Mouse (Mus musculus): Measurements from ENCODE around the gene Kif21b.

The Kif21b gene

GRCm38 (mm10) chr1:136130951-136131558 is at the start of gene Kif21b:
TSS of gene Kif21b (plus strand) at chr1:136131389.
- DNase-seq (ENCODE audit: low read depth, low spot score) = peak; percentile 67

DNA sequence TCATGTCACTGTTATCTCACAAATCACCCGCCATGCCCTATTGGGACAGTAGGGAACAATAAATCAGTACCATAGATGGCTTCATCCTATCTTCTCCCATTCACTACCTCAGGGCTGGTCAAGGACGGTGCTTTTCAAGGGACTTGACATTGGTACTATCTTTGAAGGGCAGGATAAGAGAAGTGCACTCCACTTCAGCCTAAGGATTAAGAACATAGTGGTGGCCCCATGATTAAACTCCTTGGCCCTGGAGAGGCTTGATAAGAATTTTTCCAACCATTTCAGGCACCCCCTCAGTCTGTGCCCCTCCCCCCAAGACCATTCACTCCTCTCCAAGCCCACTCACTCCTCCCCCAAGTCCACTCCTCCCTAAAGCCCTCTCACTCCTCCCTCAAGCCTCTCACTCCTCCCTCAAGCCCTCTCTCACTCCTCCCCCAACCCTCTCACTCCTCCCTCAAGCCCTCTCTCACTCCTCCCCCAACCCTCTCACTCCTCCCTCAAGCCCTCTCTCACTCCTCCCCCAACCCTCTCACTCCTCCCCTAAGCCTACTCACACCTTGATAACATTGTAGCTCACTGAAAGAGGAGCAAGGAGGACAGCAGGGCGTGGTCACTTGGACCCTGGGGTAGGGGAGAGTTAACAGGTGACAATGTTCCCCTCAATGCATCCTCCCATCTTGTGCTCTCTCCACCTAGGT is 45.1 kb upstream of the Kif21b start:
- no peak for DNase-seq (ENCODE audit: low read depth, low spot score)

GRCm38 (mm10) chr1:136089368-136090165 is 41.6 kb upstream of the Kif21b start:
- DNase-seq (ENCODE audit: low read depth, low spot score) = no peak

DNA sequence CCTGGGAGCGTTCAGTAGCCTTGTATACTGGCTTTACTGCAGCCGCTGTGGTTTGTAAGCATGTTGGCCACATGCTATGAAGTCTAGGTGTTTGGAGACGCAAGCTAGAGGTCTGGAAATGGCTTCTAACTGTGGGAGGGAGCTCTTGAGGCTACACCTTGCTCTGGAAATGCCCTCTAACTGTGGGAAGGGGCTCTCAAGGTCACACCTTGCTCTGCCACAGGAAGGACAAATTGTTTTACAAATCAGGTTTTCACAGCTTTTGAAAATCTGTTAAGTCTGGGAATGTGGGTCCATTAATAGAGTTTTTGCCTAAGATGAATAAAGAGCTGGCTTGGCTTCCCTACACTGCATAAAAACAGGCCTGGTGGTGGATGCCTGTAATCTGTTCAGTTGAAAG is 37.5 kb upstream of the Kif21b start:
- no peak for DNase-seq (ENCODE audit: low read depth, low spot score)

GRCm38 (mm10) chr1:136094807-136095206 is 36.4 kb upstream of the Kif21b start:
- no peak for DNase-seq (ENCODE audit: low read depth, low spot score)

DNA sequence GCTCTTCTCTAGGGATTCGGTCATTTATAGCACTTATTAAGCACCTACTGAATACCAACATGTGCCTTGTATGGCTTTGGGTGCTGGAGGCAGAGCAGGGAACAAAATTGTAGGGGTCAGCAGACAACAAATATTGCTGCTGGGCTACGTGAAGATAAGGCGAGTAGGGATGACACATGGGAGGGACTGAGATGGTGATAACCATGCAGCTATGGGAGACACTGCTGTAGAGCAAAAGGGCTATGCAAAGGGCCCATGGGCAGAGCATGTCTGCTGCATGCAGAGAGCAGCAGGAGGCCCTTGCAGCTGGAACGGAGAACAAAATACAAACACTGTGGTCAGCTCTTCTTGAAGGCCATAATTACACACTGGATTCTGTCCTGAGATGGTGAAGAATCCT is 29.1 kb upstream of the Kif21b start:
- DNase-seq (ENCODE audit: low read depth, low spot score) = no peak

- no peak for DNase-seq (ENCODE audit: low read depth, low spot score)
Measured at GRCm38 (mm10) chr1:136102551-136102950, 28.6 kb upstream of the Kif21b start.

DNA sequence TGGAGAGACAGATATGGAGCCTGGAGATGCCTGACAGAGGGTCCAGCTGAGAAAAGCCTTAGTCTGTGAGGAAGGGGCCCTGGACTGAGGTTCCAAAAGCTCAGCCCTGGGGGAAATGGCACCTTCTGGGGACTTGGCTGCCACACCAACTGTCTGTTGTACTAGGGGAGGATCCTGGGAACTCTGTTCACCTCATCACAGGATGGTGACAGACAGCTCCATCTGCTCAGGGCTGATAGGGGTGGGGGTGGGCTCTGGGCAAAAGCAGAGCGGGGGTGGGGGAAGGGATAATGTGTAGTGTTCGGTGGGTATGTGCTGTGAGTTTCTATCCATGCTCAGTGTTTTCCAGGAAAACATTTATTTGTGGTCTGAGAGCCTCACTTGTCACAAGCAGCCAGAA is 28.2 kb upstream of the Kif21b start:
- no peak for DNase-seq (ENCODE audit: low read depth, low spot score)

- DNase-seq (ENCODE audit: low read depth, low spot score) = no peak
Measured at GRCm38 (mm10) chr1:136103696-136104095, 27.5 kb upstream of the Kif21b start.

GRCm38 (mm10) chr1:136104741-136105140 is 26.4 kb upstream of the Kif21b start:
- no peak for DNase-seq (ENCODE audit: low read depth, low spot score)

GRCm38 (mm10) chr1:136109464-136109863 is 21.7 kb upstream of the Kif21b start:
- no peak for DNase-seq (ENCODE audit: low read depth, low spot score)

- DNase-seq (ENCODE audit: low read depth, low spot score) = peak; percentile 76
Measured at GRCm38 (mm10) chr1:136116183-136116582, 15.0 kb upstream of the Kif21b start.

GRCm38 (mm10) chr1:136117069-136117468 is 14.1 kb upstream of the Kif21b start:
- DNase-seq (ENCODE audit: low read depth, low spot score) = no peak

DNA sequence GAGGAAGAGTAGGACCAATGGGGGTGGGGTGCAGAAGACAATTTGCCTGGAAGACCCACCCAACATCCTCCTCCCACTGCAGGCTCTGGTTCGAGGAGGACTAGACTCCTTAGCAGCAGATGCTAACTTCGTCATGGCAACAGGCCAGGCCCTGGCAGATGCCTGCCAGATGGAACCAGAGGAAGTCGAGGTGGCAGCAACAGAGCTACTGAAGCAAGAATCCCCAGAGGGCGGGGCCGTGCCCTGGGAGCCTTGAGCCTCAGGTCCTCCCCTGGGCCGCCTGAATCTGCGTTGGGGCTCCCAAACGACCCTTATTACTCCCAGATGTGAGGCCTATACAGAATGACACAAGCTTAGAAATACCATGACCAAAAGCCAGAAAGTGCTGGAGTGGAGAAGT is 12.3 kb upstream of the Kif21b start:
- DNase-seq (ENCODE audit: low read depth, low spot score) = peak; percentile 63

GRCm38 (mm10) chr1:136119571-136120262 is 11.5 kb upstream of the Kif21b start:
- DNase-seq (ENCODE audit: low read depth, low spot score) = peak; percentile 18

DNA sequence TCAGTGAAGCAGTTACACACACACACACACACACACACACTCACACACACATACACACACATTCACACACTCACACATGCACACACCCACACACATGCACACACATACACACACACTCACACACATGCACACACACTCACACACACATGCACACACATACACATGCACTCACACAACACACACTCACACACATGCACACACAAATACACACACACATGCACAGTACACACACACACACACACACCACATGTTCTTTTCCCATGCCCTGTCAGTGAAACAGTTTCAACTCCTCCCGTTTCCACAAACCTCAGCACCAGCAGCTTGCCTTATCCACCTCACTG is 11.0 kb upstream of the Kif21b start:
- no peak for DNase-seq (ENCODE audit: low read depth, low spot score)

DNA sequence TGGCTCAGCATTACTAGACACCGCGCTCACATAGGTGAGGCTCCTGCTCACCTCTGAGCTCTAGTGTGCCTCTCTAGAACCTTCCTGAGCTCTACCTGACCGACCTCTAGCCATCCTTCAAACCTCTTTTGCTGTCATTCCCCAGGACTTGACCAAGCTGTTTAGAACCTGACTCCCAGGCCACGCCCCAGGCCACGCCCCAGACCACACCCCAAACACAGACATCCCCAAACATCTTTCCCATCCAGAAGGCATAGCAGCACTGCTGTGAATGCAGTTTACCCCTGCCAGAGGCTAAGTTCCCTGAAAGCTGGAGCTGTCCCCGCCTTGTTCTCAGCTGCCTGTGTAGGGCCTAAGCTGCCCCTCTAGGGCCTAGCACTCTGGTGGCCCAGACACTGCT is 10.4 kb upstream of the Kif21b start:
- DNase-seq (ENCODE audit: low read depth, low spot score) = peak; percentile 26

DNA sequence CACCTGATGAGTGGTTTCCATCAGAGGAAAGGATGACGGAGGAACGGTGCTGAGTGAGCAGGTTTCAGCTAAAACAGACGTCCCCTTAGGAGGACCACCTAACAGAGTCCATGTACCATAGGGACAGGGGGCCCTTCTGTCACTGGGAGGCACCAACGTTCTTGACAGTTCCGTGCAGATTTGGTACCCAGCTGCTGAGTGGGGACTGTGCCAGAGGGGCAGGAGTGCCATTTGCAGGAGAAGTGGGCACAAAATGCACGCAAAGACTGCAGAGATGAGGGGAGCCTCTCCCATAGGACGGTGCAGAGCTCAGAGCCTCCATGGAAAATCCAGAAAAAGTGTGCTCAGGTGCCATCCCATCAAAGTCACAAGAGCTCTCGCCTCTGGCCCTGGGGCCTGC is 9.2 kb upstream of the Kif21b start:
- DNase-seq (ENCODE audit: low read depth, low spot score) = no peak

- DNase-seq (ENCODE audit: low read depth, low spot score) = peak; percentile 19
Measured at GRCm38 (mm10) chr1:136126159-136126765, 4.9 kb upstream of the Kif21b start.

DNA sequence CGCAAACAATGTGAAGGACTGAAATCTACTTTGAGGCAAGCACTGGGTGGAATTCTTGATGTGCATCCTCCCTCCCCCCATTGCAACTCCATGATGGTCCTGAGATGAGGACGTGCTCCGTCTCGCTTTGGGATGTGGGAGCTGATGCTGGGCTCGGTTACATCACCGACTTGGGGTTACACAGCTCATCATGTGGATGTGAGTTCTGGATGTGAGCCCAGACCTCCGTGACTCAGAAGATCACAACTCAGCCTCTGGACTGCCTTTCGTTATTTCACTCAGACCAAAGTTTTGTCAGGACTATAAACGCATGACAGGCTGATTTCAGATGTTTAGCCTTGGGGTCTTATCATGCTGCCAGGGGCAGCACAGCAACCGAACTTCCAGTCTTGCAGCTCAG is 4.3 kb upstream of the Kif21b start:
- DNase-seq (ENCODE audit: low read depth, low spot score) = peak; percentile 99

GRCm38 (mm10) chr1:136127856-136128255 is 3.3 kb upstream of the Kif21b start:
- DNase-seq (ENCODE audit: low read depth, low spot score) = peak; percentile 49

- DNase-seq (ENCODE audit: low read depth, low spot score) = peak; percentile 71
Measured at GRCm38 (mm10) chr1:136128416-136128815, 2.8 kb upstream of the Kif21b start.
